Mouse (Mus musculus): ENCODE results near the gene Gm42957. TPM values are rescaled to one million over a fixed set of nuclear protein-coding genes. Genes with fewer than 3 reads are reported as not detected.

Gm42957 gene
- polyA plus RNA-seq, 1 experiment from 2014 or later: 0.10 TPM

DNA sequence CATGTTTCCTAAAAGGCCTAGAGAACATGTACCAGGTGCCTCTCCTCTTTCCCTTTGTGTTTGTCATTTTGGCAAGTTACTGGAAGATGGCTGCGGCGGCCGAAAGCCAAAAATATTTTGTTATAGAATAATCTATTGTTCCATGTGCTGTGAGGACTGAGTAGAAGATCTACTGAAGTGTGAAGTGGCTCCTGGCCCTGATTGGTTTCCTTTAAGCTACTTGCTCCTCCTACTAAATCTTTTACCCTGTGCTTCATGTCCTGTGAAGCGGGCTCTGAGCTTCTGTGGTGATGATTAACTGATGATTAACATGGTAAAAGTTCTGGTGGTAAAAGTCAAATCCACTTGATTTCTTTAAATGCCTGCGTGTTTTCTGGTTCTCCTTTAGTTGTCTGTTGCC is 31.6 kb downstream of the Gm42957 start:
- peaks cover 4% of the 10 kb centered on the region for H3K27me3 ChIP-seq (replicated peaks; ENCODE audit: control insufficient read depth, insufficient read depth, low read length)
- H3K36me3 ChIP-seq (ENCODE audit: control insufficient read depth, insufficient read depth, low read length): no peaks in the 10 kb centered on the region
- H3K27ac ChIP-seq (ENCODE audit: low read depth, low read length): no peak overlapping the region
- 98% methylated on average over 5 of the region's 5 CpGs for WGBS
- H3K9me3 ChIP-seq (ENCODE audit: control insufficient read depth, low read length): no peaks in the 10 kb centered on the region
- H3K4me2 ChIP-seq (ENCODE audit: low read length): no peak overlapping the region
- peaks cover 17% of the 10 kb centered on the region; the same call in 1 of the 2 replicates for H3K4me1 ChIP-seq (ENCODE audit: control insufficient read depth, insufficient read depth, low read depth, low read length)
- ATAC-seq: no peak
- H3K4me3 ChIP-seq (ENCODE audit: low read length): no peak overlapping the region
- H3K9ac ChIP-seq (ENCODE audit: low read depth, low read length): no peak overlapping the region

GRCm38 (mm10) chr3:96667316-96667715 is 32.0 kb downstream of the Gm42957 start:
- H3K9me3 ChIP-seq (ENCODE audit: control insufficient read depth, low read length): no peaks in the 10 kb centered on the region
- H3K36me3 ChIP-seq (ENCODE audit: control insufficient read depth, insufficient read depth, low read length): no peaks in the 10 kb centered on the region
- 21% methylated on average over 1 of the region's 1 CpGs for WGBS
- peaks cover 4% of the 10 kb centered on the region for H3K27me3 ChIP-seq (replicated peaks; ENCODE audit: control insufficient read depth, insufficient read depth, low read length)
- no peak overlapping the region for H3K4me2 ChIP-seq (ENCODE audit: low read length)
- no peak overlapping the region for H3K9ac ChIP-seq (ENCODE audit: low read depth, low read length)
- peaks cover 17% of the 10 kb centered on the region; the same call in 1 of the 2 replicates for H3K4me1 ChIP-seq (ENCODE audit: control insufficient read depth, insufficient read depth, low read depth, low read length)
- ATAC-seq: no peak
- no peak overlapping the region for H3K4me3 ChIP-seq (ENCODE audit: low read length)
- no peak overlapping the region for H3K27ac ChIP-seq (ENCODE audit: low read depth, low read length)

DNA sequence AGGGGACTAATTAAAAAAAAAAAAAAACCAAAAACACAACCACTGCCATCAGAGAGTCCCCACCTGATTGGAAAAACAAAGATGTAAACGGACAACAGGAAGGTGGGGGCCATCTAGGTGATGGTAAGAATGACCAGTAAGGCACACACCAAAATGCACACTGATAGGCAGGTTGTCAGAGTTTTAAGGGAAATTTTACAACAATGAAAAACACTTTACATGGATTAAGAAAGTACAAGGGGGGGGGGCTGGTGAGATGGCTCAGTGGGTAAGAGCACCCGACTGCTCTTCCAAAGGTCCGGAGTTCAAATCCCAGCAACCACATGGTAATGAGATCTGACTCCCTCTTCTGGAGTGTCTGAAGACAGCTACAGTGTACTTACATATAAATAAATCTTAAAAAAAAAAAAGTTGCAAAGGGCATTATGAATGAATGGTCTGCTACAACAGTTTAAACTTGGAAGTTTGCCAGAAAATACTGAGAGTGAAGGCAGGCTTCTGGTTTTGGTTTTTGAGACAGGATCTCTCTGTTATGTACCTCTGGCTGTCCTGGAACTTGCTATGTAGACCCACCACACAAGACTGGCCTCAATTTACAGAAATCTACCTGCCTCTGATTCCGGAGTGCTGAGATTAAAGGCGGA is 33.3 kb downstream of the Gm42957 start:
- H3K27me3 ChIP-seq (replicated peaks; ENCODE audit: control insufficient read depth, insufficient read depth, low read length): peaks cover 4% of the 10 kb centered on the region
- H3K4me2 ChIP-seq (ENCODE audit: low read length): no peak overlapping the region
- H3K27ac ChIP-seq (ENCODE audit: low read depth, low read length): no peak overlapping the region
- H3K9ac ChIP-seq (ENCODE audit: low read depth, low read length): no peak overlapping the region
- no peaks in the 10 kb centered on the region for H3K36me3 ChIP-seq (ENCODE audit: control insufficient read depth, insufficient read depth, low read length)
- no peaks in the 10 kb centered on the region for H3K9me3 ChIP-seq (ENCODE audit: control insufficient read depth, low read length)
- 93% methylated on average over 5 of the region's 5 CpGs for WGBS
- no peak overlapping the region for H3K4me3 ChIP-seq (ENCODE audit: low read length)
- ATAC-seq: no peak
- peaks cover 10% of the 10 kb centered on the region; the same call in 1 of the 2 replicates for H3K4me1 ChIP-seq (ENCODE audit: control insufficient read depth, insufficient read depth, low read depth, low read length)

- WGBS: 4% methylated on average over 34 of the region's 35 CpGs
- H3K4me2 ChIP-seq (ENCODE audit: low read length): peak within 1 kb of the TSS; percentile 92
- peak within 1 kb of the TSS; percentile 61 for H3K9ac ChIP-seq (ENCODE audit: low read depth, low read length)
- H3K4me1 ChIP-seq (ENCODE audit: control insufficient read depth, insufficient read depth, low read depth, low read length): peaks cover 3% of the 10 kb centered on the region; the same call in 1 of the 2 replicates
- no peaks in the 10 kb centered on the region for H3K36me3 ChIP-seq (ENCODE audit: control insufficient read depth, insufficient read depth, low read length)
- H3K4me3 ChIP-seq (ENCODE audit: low read length): peak within 1 kb of the TSS; percentile 54
- H3K27me3 ChIP-seq (replicated peaks; ENCODE audit: control insufficient read depth, insufficient read depth, low read length): peaks cover 4% of the 10 kb centered on the region
- peak; percentile 97 for ATAC-seq
- no peak within 1 kb of the TSS for H3K27ac ChIP-seq (ENCODE audit: low read depth, low read length)
- H3K9me3 ChIP-seq (ENCODE audit: control insufficient read depth, low read length): no peaks in the 10 kb centered on the region
Observed at GRCm38 (mm10) chr3:96669727-96670468, 34.6 kb downstream of the Gm42957 start, which contains the start of gene Ankrd35. TSS of gene Ankrd35 (plus strand) at chr3:96670131.

DNA sequence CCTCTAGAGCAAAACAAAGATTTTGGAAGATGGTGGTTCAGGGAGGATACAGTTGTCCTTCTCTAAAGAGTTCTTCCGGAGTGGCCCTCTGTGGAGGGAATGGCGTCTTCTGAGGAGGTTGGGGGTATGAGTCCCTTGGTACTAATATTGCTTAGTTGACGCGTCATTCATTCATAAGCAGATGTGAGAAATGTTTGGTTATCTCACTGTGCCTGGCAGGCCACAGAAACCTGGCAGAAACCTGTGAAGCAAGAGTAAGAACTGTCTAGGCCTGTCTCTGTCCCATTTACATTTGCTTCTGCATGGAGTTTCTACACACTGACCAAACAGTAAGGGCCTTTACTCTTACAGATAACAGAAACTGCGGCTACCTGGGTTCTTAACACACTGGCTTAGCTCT is 36.2 kb downstream of the Gm42957 start:
- peaks cover 3% of the 10 kb centered on the region; the same call in 1 of the 2 replicates for H3K4me1 ChIP-seq (ENCODE audit: control insufficient read depth, insufficient read depth, low read depth, low read length)
- peaks cover 4% of the 10 kb centered on the region for H3K27me3 ChIP-seq (replicated peaks; ENCODE audit: control insufficient read depth, insufficient read depth, low read length)
- no peak for ATAC-seq
- no peaks in the 10 kb centered on the region for H3K36me3 ChIP-seq (ENCODE audit: control insufficient read depth, insufficient read depth, low read length)
- no peak overlapping the region for H3K4me3 ChIP-seq (ENCODE audit: low read length)
- H3K9ac ChIP-seq (ENCODE audit: low read depth, low read length): no peak overlapping the region
- no peak overlapping the region for H3K27ac ChIP-seq (ENCODE audit: low read depth, low read length)
- H3K4me2 ChIP-seq (ENCODE audit: low read length): no peak overlapping the region
- 96% methylated on average over 5 of the region's 5 CpGs for WGBS
- H3K9me3 ChIP-seq (ENCODE audit: control insufficient read depth, low read length): no peaks in the 10 kb centered on the region

DNA sequence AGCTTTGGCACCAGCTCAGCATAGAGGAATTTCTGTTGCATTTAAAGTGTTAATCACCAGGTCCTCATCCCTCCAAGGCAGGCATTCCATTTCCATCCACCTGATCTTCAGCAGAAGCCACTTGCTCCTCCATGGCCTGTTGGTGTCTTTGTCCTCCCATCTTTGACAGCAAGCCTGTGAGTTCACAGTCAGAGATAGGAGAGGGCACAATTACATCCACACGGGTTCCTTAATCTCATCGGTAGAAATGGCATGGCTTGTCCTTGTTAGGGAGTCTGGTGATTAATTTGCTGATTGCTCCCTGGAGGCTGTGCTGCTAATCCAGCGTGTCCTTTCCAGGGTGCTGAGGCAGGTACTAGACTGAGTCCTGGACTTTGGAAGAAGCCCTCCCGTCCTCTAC is 38.2 kb downstream of the Gm42957 start:
- Histone ChIP-seq H3K4me1 (ENCODE audit: control insufficient read depth, insufficient read depth, low read depth, low read length) (peaks cover 3% of the 10 kb centered on the region; the same call in 1 of the 2 replicates), H3K27me3 (replicated peaks; ENCODE audit: control insufficient read depth, insufficient read depth, low read length) (peaks cover 4% of the 10 kb centered on the region), H3K4me3 (ENCODE audit: low read length) (no peak overlapping the region), H3K9me3 (ENCODE audit: control insufficient read depth, low read length) (no peaks in the 10 kb centered on the region), H3K27ac (ENCODE audit: low read depth, low read length) (no peak overlapping the region), H3K4me2 (ENCODE audit: low read length) (no peak overlapping the region), H3K9ac (ENCODE audit: low read depth, low read length) (no peak overlapping the region), H3K36me3 (ENCODE audit: control insufficient read depth, insufficient read depth, low read length) (no peaks in the 10 kb centered on the region)
- no peak for ATAC-seq
- 77% methylated on average over 4 of the region's 4 CpGs for WGBS

DNA sequence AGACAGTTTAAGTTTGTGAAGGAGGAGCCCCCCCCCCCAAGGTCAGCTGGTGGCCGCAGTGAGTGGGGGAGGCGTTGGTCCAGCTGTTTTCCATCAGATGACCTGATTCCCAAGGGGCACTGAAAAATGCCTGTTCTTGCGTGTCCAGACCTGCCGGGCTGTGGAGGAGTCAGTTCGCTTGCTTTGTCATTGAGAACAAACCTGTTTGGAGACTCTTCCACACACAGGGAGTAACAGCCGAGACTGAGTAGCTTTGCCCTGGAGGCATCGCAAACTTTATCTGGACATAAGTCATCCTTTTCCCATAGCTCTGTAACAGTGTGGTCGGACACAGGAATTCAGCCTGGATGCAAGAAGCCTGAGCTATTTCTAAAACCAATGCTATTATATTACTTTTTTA is 39.2 kb downstream of the Gm42957 start:
- Histone ChIP-seq H3K4me3 (ENCODE audit: low read length) (no peak overlapping the region), H3K27me3 (replicated peaks; ENCODE audit: control insufficient read depth, insufficient read depth, low read length) (peaks cover 4% of the 10 kb centered on the region), H3K4me1 (ENCODE audit: control insufficient read depth, insufficient read depth, low read depth, low read length) (peaks cover 3% of the 10 kb centered on the region; the same call in 1 of the 2 replicates), H3K4me2 (ENCODE audit: low read length) (no peak overlapping the region), H3K27ac (ENCODE audit: low read depth, low read length) (no peak overlapping the region), H3K36me3 (ENCODE audit: control insufficient read depth, insufficient read depth, low read length) (no peaks in the 10 kb centered on the region), H3K9ac (ENCODE audit: low read depth, low read length) (no peak overlapping the region), H3K9me3 (ENCODE audit: control insufficient read depth, low read length) (no peaks in the 10 kb centered on the region)
- no peak for ATAC-seq
- 64% methylated on average over 8 of the region's 8 CpGs for WGBS

DNA sequence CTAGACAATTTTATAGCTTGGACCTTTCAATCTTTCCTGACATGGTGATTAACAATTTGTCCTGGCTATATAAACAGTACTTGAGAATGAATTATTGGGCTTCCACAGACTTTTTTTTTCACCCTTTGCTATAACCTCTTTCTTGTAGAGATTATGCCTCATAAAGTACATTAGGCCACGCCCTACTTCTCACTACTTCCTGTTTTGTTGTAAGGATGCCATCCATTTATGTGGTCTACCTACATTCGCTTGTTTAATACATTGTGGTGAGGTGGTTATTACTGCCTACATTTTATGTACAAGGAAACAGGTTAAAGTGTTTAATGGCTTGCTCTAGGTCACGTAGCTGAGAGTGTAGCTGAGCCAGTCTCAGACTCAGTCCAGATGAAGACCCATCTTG is 39.9 kb downstream of the Gm42957 start:
- Histone ChIP-seq H3K9me3 (ENCODE audit: control insufficient read depth, low read length) (no peaks in the 10 kb centered on the region), H3K27me3 (replicated peaks; ENCODE audit: control insufficient read depth, insufficient read depth, low read length) (peaks cover 4% of the 10 kb centered on the region), H3K4me3 (ENCODE audit: low read length) (no peak overlapping the region), H3K4me1 (ENCODE audit: control insufficient read depth, insufficient read depth, low read depth, low read length) (peaks cover 6% of the 10 kb centered on the region), H3K9ac (ENCODE audit: low read depth, low read length) (no peak overlapping the region), H3K27ac (ENCODE audit: low read depth, low read length) (no peak overlapping the region), H3K4me2 (ENCODE audit: low read length) (no peak overlapping the region), H3K36me3 (ENCODE audit: control insufficient read depth, insufficient read depth, low read length) (no peaks in the 10 kb centered on the region)
- ATAC-seq: no peak
- 84% methylated on average over 3 of the region's 3 CpGs for WGBS

DNA sequence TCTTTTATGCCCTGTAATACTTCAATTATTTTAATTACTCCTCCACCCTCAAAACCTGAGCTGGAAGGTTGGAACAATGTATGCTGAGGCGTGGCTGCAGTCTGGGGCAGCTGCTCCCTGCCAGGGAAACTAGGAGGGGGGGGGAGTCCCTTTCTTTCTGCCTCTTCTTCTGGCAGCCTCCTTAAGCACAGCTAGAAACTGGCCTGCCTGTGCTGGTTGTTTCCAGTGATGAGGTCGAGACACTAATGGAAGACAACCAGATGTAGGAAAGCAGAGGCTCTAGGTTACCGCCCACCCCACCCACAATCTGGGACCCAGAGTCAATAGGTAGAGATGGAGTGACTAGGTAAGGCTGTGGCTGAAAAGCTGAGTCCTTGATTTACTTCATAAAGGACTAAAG is 40.4 kb downstream of the Gm42957 start:
- Histone ChIP-seq H3K27me3 (replicated peaks; ENCODE audit: control insufficient read depth, insufficient read depth, low read length) (peaks cover 4% of the 10 kb centered on the region), H3K4me1 (ENCODE audit: control insufficient read depth, insufficient read depth, low read depth, low read length) (peaks cover 3% of the 10 kb centered on the region), H3K36me3 (ENCODE audit: control insufficient read depth, insufficient read depth, low read length) (no peaks in the 10 kb centered on the region), H3K27ac (ENCODE audit: low read depth, low read length) (no peak overlapping the region), H3K4me2 (ENCODE audit: low read length) (no peak overlapping the region), H3K9ac (ENCODE audit: low read depth, low read length) (no peak overlapping the region), H3K9me3 (ENCODE audit: control insufficient read depth, low read length) (no peaks in the 10 kb centered on the region), H3K4me3 (ENCODE audit: low read length) (no peak overlapping the region)
- no peak for ATAC-seq
- WGBS: 39% methylated on average over 3 of the region's 3 CpGs
